Mouse (Mus musculus) embryonic stem cell, embryonic (primary cell): ENCODE measurements around the gene Gm10401.

ENCODE experiments used
- CTCF ChIA-PET, 4 experiments: fragments of 300-600 bp in 2 of 4; fragments of 350-600 bp in 2 of 4; sonication (Branson Sonifier 250); formaldehyde crosslinking; loops; one replicate each; lab custom pipeline; 2022; ENCODE audit warnings: inconsistent platforms in 2 of 4; lab: Charles Lee
- POLR2A ChIA-PET, 4 experiments: fragments of 300-600 bp in 2 of 4; fragments of 350-600 bp in 2 of 4; sonication (Branson Sonifier 250); formaldehyde crosslinking; loops; one replicate each; lab custom pipeline; 2022; ENCODE audit warnings: antibody characterized with exemption in 4 of 4, inconsistent platforms in 1 of 4; lab: Charles Lee

Gene Gm10401

DNA sequence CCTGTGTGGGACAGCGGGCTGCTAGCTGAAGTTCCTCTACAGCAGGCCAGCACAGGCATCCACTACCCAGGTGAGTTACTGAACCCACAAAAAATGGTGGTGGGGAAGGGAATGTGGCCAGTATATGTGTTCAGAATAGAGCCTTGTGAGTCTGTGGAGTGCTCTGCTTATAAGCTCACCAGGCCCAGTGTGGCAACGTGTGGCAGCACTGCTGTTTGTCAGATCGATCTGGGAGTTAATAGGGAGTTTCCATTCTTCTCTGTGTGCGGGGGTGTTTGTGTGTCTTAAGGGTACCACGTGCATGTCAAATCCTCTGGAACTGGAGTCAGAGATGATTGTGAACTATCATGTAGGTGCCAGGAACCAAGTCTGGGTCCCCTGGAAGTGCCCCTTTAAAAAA, 1.4 kb upstream of the Gm10401 start:
- ChIA-PET CTCF (interaction anchor here in 2 of 4 experiments (1.0 to 2.1 kb wide), 5 partner anchors 8 to 125 kb away, joined by 3 to 11 read pairs (median 8); no protein-coding TSS in a partner anchor), POLR2A (interaction anchor here in 3 of 4 experiments (0.6 to 1.8 kb wide), 13 partner anchors 8 to 125 kb away, joined by 3 to 8 read pairs (median 4); partner anchors contain the start of gene Acads (in 1 of the 3))

DNA sequence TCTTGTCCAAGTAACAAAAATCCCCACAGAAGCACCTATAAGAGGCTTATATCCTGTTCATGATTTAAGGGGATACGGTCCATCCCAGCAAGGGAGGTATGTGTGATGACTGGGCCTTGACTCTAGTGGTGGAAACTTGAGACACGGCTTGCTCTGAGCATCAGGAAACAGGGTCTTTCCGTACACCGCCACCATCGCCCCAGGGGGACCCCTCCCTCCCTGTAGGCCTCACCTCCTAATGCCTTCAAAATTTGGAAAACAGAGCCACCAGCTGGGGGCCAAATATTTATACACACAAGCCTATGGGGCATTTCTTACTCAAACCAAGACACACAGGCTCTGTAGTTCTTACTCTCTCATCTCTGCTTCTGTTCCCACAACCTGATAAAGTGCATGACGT, 6.3 kb downstream of the Gm10401 start:
- ChIA-PET CTCF (interaction anchor here in 2 of 4 experiments (0.6 to 2.4 kb wide), 5 partner anchors 16 to 116 kb away, joined by 3 to 10 read pairs (median 4); no protein-coding TSS in a partner anchor), POLR2A (interaction anchor here (0.6 to 1.5 kb wide), 6 partner anchors 9 to 30 kb away, joined by 3 to 7 read pairs (median 4); no protein-coding TSS in a partner anchor)

DNA sequence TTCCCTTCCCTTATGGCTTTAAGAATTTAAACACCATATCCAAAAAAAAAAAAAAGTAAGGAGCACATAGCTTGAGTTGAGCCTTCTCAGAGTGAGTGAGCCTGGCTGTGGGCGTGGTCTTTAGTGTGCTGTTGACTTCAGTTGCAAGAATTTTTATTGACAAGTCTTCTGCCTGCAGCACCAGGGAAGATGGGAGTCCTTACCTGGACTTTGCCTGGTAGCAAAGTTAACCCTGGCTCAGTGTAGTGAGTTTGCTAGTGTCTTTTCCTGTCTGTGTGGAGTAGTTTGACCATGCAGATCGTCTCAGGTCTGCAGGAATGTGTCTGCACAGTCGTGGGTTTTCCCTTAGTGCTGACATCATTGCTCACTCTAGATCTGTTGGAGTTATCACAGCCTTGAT, 7.1 kb downstream of the Gm10401 start:
- ChIA-PET POLR2A (interaction anchor here (0.5 to 1.6 kb wide), 13 partner anchors 9 to 149 kb away, joined by 3 to 6 read pairs (median 3); no protein-coding TSS in a partner anchor), CTCF (interaction anchor here in 3 of 4 experiments (0.6 to 2.4 kb wide), 7 partner anchors 17 to 196 kb away, joined by 3 to 10 read pairs (median 3); no protein-coding TSS in a partner anchor)

DNA sequence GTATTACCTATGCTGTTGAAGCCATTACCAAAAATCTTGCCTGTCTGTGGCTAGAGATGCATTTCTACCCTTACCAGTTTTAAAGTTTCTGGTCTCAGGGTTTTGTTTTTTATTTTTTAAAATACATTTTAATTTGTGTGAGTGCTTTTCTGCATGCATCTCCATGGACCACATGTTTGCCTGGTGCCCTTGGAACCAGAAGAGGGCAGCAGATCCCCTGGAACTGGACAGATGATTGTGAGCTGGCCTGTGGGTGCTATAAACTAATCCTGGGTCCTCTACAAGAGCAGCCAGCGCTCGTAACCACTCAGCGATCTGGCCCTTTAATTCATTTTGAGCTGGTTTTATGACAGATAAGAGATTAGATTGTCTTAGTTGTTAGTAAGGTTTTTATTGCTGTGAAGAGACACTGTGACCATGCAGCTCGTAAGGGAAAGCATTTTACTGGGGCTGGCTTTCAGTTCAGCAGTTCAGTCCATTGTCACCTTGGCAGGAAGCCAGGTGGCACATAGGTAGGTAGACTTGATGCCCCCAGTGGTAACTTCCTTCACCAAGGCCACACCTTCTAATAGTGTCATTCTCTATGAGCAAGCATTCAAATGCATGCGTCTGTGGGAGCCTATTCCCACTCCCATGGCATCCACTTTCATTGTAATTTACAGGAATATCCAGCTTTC, 8.4 kb downstream of the Gm10401 start:
- POLR2A ChIA-PET: interaction anchor here in 3 of 4 experiments (0.6 to 1.6 kb wide), 14 partner anchors 9 to 399 kb away, joined by 3 to 8 read pairs (median 3); partner anchors contain the start of genes Acads (in 1 of the 3) and Dynll1 (in 1 of the 3)
- CTCF ChIA-PET: interaction anchor here in 3 of 4 experiments (0.6 to 2.4 kb wide), 10 partner anchors 9 to 446 kb away, joined by 3 to 10 read pairs (median 3); partner anchors contain the start of gene Rnf10 (in 1 of the 3)

DNA sequence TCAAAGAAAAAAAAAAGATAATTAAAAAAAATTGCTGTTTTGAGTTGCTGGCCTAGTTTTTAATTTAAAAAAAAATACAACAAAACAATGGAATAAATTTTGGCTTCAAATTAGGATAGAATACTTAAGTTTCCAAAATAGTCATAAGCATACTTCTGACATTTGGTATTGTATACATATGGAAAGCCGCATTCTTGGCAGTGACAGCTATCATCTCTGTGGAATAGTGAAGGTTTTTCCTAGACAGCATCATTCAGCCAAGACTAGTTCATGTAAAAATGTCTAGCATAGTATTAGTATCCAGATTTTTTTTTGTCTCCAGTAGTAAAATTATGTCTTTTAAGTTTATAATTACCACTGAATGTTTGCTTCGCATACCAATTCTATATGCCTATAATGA, 12.4 kb downstream of the Gm10401 start:
- CTCF ChIA-PET: interaction anchor here in 3 of 4 experiments (0.5 to 3.0 kb wide), 4 partner anchors 9 to 109 kb away, joined by 3 to 17 read pairs (median 4); no protein-coding TSS in a partner anchor

DNA sequence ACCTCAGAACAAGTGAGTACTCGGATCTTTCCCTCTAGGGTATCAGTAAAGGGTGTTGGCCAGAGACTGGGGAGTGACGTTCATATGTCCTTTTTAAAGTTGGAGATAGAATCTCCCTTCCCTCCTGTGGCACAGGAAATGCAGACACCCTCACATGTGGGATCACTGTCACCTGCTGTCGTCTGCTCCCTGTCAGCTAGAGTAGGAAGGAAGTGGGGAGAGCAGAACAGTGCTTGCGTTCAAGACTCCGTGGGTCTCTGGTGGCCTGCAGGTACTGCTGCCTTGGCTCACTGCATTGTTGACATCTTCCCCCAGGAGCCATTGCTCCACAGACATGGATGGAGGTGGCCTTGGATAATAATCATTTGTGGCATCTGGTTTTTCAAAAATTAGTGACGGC, 14.6 kb downstream of the Gm10401 start:
- ChIA-PET POLR2A (interaction anchor here in 2 of 4 experiments (0.6 to 1.5 kb wide), 6 partner anchors 10 to 104 kb away, joined by 3 to 4 read pairs (median 3); no protein-coding TSS in a partner anchor), CTCF (interaction anchor here in 3 of 4 experiments (0.6 to 3.0 kb wide), 6 partner anchors 104 to 721 kb away, joined by 3 to 17 read pairs (median 7); no protein-coding TSS in a partner anchor)

More for the DNA sequence above, 12.4 kb downstream of the Gm10401 start:
- POLR2A ChIA-PET: interaction anchor here in 3 of 4 experiments (0.7 to 2.1 kb wide), 13 partner anchors 10 to 106 kb away, joined by 3 to 8 read pairs (median 4); partner anchors contain the start of genes Acads (in 1 of the 3) and Gm10401 (in 1 of the 3)

DNA sequence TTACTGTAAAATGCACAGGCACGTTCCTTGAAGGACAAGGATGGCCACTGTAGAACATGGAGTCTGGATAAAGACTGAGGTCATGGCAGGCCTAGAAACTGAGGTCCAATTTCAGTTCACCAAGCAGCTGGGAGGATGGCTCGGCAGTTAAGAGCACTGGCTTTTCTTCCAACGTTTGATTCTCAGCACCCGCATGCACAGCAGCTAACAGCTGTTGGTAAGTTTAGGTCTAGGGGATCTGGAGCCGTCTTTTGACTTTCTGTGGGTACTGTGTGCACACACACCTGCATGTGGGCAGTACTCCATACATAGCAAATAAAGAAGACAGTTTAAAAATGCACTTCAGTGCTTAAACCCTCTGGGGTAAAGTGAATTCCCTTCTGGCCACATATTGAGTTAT, 16.5 kb downstream of the Gm10401 start:
- CTCF ChIA-PET: interaction anchor here in 2 of 4 experiments (1.1 to 2.4 kb wide), 2 partner anchors 102 to 109 kb away, joined by 3 to 9 read pairs; no protein-coding TSS in a partner anchor

DNA sequence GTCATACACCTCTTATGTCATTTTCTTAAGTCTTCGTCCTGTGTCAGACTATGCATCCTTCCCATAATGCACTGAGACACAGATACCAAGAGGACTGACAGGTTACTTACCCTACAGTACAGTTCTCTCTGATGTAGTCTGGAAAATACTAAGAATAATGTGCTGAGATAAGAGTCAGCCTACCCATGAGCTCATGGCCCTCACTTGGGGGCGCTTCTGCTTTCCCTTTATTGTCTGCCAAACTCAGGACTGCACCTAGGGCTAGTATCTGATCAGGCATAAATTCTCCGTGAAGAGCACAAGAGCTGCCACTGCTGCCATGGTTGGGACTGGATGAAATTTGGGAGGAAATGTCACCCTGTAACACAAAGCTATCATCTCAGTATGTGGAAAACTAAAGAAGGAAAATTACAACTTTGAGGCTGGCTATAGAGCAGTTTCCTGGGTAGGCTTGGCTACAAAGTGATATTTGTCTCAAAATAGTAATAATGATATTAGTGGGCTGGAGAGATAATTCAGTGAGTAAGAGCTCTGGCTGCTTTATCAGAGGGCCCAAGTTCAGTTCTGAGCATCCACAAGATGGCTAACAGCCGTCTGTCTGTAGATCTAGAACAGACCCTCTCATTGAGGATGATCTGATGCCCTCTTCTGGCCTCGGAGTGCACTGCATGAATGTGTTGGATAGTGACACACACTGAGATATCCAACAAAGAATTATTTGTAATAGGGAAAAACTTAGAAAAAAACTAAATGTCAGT, 21.8 kb downstream of the Gm10401 start:
- ChIA-PET POLR2A (interaction anchor here in 3 of 4 experiments (0.5 to 1.0 kb wide), 7 partner anchors 8 to 155 kb away, joined by 3 to 8 read pairs (median 4); no protein-coding TSS in a partner anchor), CTCF (interaction anchor here (0.6 to 1.7 kb wide), 10 partner anchors 8 to 134 kb away, joined by 3 to 16 read pairs (median 4); no protein-coding TSS in a partner anchor)

More for the DNA sequence above, 16.5 kb downstream of the Gm10401 start:
- POLR2A ChIA-PET: interaction anchor here in 3 of 4 experiments (0.5 to 1.8 kb wide), 6 partner anchors 10 to 191 kb away, joined by 3 to 7 read pairs (median 4); partner anchors contain the start of gene Rnf10 (in 1 of the 3)

DNA sequence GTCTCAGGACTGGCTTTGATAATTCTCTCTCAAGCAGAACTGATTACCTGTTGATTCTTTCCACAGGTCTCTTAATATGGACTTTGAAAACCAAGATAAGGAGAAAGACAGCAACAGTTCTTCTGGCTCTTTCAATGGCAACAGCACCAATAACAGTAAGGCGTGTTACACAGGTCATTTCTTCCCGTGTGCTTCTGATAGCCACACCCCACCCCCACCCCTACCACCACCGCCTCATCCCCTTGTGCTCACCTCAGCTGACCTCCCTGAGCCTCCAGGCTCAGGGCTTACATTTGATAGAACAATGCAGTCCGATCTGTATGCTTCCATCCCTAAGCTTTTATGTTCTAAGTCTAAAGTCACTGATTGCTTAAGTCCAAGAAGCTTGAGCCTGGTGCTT, 23.3 kb downstream of the Gm10401 start:
- ChIA-PET POLR2A (interaction anchor here in 3 of 4 experiments (0.7 to 1.6 kb wide), 4 partner anchors 16 to 67 kb away, joined by 3 to 4 read pairs (median 3); no protein-coding TSS in a partner anchor), CTCF (interaction anchor here in 3 of 4 experiments (0.6 to 2.2 kb wide), 4 partner anchors 95 to 311 kb away, joined by 3 to 8 read pairs (median 6); partner anchors contain the start of gene Pop5 (in 1 of the 3))

DNA sequence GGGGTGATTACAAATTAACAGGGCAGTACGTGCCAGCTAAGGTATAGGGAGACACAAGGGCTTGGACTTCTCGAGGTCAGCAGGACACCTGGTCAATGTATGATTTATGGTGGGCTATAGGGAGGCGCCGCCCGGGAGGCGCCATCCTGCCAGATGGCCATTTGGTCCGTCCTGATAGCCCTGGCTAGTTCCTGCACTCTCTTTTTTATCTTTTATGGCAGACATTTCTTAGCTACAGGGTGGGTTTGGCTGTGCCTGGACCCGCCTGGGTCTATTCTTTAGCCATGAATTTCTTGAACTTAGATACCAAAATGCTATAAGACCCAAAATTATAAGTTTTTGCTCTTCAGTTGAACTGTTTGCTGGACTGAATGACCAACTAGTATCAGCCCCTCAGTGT, 24.8 kb downstream of the Gm10401 start:
- ChIA-PET POLR2A (interaction anchor here in 1 of 4 experiments (0.7 to 1.6 kb wide), 2 partner anchors 15 to 46 kb away, joined by 3 read pairs; partner anchors contain the start of gene Acads), CTCF (interaction anchor here in 1 of 4 experiments (2.2 kb wide), 1 partner anchor 94 kb away, joined by 8 read pairs; no protein-coding TSS in a partner anchor)

DNA sequence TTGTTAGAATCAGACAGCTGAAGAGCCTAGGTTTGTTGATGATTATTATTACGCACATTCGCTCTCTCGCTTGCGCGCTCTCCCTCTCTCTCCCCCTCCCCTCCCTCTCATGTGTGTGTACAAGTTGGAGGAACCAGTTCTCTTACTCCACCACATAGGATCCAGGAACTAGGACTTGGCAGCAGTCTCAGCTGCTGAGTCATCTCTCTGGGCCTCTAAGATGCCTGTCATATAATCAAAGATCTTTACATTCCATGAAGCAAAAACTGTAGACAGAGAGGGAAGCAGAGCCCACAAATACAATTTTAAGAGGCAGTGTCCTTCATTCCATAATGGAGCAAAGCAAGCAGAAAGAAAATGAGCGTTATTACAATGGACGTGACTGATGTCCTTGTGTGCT, 26.0 kb downstream of the Gm10401 start:
- CTCF ChIA-PET: interaction anchor here in 2 of 4 experiments (0.6 to 1.0 kb wide), 3 partner anchors 92 to 800 kb away, joined by 3 to 4 read pairs (median 4); no protein-coding TSS in a partner anchor
- POLR2A ChIA-PET: interaction anchor here in 3 of 4 experiments (0.9 to 2.1 kb wide), 12 partner anchors 9 to 140 kb away, joined by 3 to 11 read pairs (median 5); no protein-coding TSS in a partner anchor

DNA sequence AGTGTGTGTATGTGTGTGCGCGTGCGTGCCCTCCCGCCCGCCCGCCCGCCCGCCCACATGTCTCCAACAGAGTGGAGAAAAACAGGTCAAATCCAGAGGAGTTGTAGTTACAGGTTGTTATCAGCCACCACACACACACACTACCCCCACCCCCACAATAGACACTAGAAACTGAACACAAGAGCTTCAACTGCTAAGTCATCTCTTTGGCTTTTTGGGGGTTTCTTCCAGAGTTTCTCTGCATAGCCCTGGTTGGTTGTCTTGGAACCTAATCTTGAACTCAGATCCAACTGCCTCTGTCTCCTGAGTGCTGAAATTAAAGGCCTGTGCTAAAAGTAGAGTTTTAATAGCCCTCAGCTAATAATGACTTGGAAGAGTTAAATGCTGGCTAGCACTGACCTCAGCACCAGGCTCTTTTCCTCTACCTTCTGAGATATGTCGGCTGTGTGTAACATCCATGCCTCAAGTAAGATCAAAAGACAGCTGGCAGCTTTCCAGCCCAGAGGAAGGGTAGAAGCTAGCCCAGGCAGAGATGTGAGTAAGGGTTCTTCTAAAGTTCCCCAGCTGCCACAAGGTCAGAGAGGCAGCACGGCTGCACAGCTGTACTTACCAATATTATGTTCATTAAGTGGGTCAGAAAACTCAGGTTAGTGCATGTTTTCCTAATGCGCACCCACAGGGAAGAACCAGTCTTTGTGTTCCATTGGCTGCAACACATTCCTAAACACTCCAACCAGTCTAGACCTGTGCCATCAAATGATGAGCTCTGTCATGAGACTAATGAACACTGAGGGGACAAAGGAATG, 26.8 kb downstream of the Gm10401 start:
- ChIA-PET POLR2A (interaction anchor here (0.8 to 2.1 kb wide), 17 partner anchors 9 to 139 kb away, joined by 3 to 11 read pairs (median 5); partner anchors contain the start of gene Gm10401 (in 1 of the 4)), CTCF (interaction anchor here in 2 of 4 experiments (0.6 to 1.0 kb wide), 4 partner anchors 48 to 799 kb away, joined by 3 to 9 read pairs (median 4); no protein-coding TSS in a partner anchor)

DNA sequence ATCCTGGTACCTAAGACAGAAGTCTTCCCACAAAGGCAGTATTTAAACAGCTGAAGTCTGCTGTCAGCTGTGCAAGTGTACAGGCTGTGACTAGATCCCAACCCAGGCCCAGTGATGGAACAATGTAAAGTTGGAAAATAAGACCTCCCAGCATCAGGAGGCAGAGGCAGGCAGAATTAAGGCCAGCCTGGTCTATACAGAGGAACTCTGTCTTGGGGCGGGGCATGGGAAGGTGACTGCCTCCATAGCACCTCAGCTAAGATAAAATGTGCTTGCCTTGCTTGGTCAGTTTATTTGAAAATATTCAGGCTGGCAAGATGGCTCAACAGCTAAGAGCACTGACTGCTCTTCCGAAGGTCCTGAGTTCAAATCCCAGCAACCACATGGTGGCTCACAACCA, 27.6 kb downstream of the Gm10401 start:
- CTCF ChIA-PET: no interaction called here
- POLR2A ChIA-PET: interaction anchor here in 3 of 4 experiments (0.6 to 2.1 kb wide), 7 partner anchors 11 to 406 kb away, joined by 3 to 7 read pairs (median 4); no protein-coding TSS in a partner anchor

DNA sequence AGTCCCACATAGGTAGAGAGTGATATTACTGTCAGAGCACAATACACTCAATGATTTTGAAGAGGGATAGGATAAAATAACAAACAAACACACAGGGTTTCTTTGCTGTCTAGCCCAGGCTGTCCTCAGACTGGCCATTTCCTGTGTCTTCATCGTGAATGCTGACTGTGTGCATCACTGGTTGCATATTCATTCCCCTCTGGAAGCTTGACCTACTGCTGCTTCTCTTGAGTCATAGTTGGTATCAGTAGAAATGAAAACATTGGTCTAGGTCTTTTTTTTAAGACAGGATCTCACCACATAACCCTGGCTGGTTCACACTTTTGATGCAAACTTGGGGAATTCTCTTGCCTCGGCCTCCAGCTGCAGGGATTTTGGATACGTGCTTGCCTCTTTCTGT, 28.5 kb downstream of the Gm10401 start:
- ChIA-PET POLR2A (interaction anchor here in 3 of 4 experiments (0.9 to 2.4 kb wide), 11 partner anchors 10 to 231 kb away, joined by 3 to 10 read pairs (median 3); partner anchors contain the start of gene Dynll1 (in 1 of the 3)), CTCF (interaction anchor here in 1 of 4 experiments (0.6 kb wide), 1 partner anchor 71 kb away, joined by 3 read pairs; no protein-coding TSS in a partner anchor)

DNA sequence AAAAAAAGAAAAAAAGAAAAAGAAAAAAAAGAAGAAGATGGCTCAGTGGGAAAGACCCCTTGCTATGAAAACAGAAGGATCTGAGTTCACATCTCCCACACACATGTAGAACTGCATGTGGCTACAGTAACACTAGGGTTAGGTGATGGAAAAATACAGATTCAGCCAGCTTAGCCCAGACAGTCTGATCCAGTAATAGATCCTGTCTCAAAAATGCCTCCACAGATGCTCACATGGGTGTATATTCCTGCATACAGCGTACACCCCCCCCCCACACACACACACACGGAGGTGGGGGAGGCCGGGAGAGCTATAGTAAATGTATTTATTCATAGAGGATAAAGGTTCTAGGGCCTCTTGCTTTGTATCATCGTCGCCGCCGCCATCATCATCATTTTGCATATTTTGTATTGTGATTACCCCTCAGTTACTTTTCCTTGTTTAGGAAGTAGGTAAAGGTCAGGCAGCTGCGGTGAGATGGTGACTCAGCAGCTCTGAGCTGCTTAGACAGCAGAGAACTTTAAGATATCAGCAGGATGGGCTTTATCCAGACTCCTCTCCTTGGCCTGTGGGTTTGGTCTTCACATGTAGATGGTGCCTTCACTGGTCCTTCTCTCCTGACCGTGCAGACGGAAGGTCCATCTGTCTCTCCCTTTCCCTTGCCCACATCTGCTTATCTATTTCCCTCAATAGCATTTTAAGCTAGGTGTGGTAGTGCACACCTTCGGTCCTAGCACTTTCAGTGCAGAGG, 29.2 kb downstream of the Gm10401 start:
- POLR2A ChIA-PET: interaction anchor here (0.7 to 2.4 kb wide), 19 partner anchors 10 to 852 kb away, joined by 3 to 10 read pairs (median 3); partner anchors contain the start of gene Dynll1 (in 1 of the 4)
- CTCF ChIA-PET: interaction anchor here in 3 of 4 experiments (0.5 to 1.3 kb wide), 7 partner anchors 7 to 82 kb away, joined by 3 to 5 read pairs (median 3); no protein-coding TSS in a partner anchor
